Mouse (Mus musculus): ENCODE results near the gene Rab25. TPM values are rescaled to one million over a fixed set of nuclear protein-coding genes. Genes with fewer than 3 reads are reported as not detected.

The Rab25 gene
- polyA plus RNA-seq, 1 experiment from 2014 or later: 0.70 TPM

DNA sequence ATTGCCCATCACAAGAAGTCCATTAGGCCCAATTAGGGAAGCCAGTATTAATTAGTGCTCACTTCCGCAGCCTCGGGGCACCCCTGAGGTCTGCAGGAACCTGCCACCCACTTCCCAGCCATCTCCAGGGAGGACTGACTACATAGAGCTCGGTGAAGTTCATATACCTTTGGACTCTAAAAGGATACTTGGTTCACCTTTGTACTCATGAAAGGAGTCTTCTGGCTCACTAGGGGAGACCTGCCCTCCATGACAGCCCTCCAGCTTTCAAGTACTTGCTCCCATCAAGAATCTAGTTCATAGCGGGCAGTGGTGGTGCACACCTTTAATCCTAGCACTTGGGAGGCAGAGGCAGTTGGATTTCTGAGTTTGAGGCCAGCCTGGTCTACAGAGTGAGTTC is 29.7 kb downstream of the Rab25 start:
- H3K36me3 ChIP-seq: no peaks in the 10 kb centered on the region; the same call in 1 of the 2 replicates
- no peak overlapping the region for H3K4me2 ChIP-seq
- 71% methylated on average over 4 of the region's 4 CpGs for WGBS (ENCODE audit: insufficient replicate concordance)

DNA sequence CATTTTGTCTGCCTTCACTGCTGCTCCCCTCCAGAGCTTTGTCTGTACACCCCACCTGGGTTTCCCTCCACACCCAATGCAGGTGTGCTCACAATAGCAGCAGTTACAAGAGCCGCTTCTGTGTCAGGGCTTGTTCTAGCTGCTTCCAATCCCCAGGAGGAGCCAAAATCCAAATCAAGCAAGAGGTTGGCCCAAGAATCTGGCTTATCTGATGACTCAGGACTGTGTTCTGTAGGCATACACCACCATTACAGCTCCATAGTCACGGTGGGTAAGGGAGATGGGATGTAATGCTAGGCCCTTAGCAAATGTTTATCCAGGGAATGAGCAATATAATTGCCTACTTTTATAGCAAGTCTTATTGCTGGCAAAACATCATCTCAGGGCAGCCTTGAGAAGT is 31.7 kb downstream of the Rab25 start:
- no peak overlapping the region for H3K27ac ChIP-seq
- no peak overlapping the region for H3K4me3 ChIP-seq
- H3K4me2 ChIP-seq: no peak overlapping the region
- peaks cover 35% of the 10 kb centered on the region for H3K4me1 ChIP-seq
- 63% methylated on average over 2 of the region's 2 CpGs for WGBS (ENCODE audit: insufficient replicate concordance)
- no peak overlapping the region for H3K9ac ChIP-seq
- no peaks in the 10 kb centered on the region for H3K9me3 ChIP-seq (replicated peaks)
- peaks cover 27% of the 10 kb centered on the region for H3K27me3 ChIP-seq (replicated peaks)
- no peak for ATAC-seq
- H3K36me3 ChIP-seq: no peaks in the 10 kb centered on the region

More for the DNA sequence above, 29.7 kb downstream of the Rab25 start:
- no peak overlapping the region for H3K9ac ChIP-seq
- no peak for ATAC-seq
- H3K4me1 ChIP-seq: peaks cover 20% of the 10 kb centered on the region
- H3K9me3 ChIP-seq (replicated peaks): no peaks in the 10 kb centered on the region
- no peak overlapping the region for H3K27ac ChIP-seq
- no peak overlapping the region for H3K4me3 ChIP-seq
- peaks cover 20% of the 10 kb centered on the region for H3K27me3 ChIP-seq (replicated peaks)

DNA sequence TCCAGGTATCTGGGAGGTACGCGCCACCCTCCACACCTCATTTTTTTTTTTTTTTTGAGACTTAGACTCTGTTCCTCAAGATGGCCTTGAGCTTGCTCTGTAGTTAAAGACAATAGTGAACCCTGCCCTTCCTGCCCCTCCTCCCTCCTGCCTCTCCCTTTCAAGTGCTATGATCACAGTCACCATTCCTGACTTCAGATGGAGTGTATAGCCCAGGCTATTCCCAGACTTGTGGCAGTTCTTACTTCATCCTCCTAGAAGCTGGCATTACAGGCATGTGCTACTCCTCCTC is 33.1 kb downstream of the Rab25 start:
- no peak overlapping the region for H3K4me3 ChIP-seq
- ATAC-seq: no peak
- H3K36me3 ChIP-seq: no peaks in the 10 kb centered on the region
- H3K4me1 ChIP-seq: peaks cover 47% of the 10 kb centered on the region
- H3K4me2 ChIP-seq: no peak overlapping the region
- H3K27me3 ChIP-seq (replicated peaks): peaks cover 26% of the 10 kb centered on the region
- no peak overlapping the region for H3K27ac ChIP-seq
- no peaks in the 10 kb centered on the region for H3K9me3 ChIP-seq (replicated peaks)
- no peak overlapping the region for H3K9ac ChIP-seq
- 93% methylated on average over 2 of the region's 2 CpGs for WGBS (ENCODE audit: insufficient replicate concordance)

DNA sequence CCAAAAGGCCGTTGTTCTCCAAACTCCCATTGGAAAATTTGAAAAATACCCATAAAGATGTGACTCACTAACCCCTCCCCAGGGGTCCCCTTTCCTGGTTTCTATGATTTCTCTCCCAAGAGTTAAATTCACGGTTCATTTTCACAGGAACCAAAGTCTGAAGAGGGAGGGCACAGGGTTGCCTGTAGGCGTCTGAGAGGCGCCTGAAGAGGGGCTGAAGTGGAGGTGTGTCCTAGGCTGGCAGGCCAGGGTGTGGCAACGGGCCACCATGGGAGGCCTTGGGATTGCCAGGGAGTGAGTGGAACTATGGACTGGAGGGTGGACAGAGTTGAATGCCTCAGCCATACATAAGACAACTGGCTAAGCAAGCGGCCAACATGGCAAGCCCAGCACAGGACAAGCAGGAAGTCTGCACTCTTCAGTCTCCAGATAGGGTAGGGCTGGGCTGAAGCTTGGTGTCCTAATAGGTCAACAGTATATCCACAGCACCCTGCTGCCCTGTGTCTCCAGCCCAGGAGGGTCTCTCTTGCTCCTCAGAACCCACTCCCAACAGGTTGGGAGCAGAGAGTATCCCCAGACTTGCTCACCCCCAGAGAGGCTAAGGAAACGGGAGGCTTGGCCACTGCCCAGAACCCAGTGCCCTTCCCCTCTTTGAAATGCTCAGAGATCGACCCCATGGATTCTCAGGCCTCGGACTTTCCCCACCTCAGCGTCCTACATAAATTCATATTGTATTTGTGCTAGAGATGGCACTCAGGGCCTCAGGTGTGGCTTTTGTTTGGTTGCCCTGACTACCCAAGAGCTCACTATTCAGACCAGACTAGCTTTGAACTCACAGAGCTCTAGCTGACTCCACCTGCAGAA is 33.6 kb downstream of the Rab25 start:
- Histone ChIP-seq H3K4me2 (no peak overlapping the region), H3K4me3 (no peak overlapping the region), H3K4me1 (peaks cover 52% of the 10 kb centered on the region), H3K9me3 (replicated peaks) (no peaks in the 10 kb centered on the region), H3K9ac (no peak overlapping the region), H3K36me3 (no peaks in the 10 kb centered on the region), H3K27me3 (replicated peaks) (peaks cover 23% of the 10 kb centered on the region), H3K27ac (no peak overlapping the region)
- 60% methylated on average over 10 of the region's 10 CpGs for WGBS (ENCODE audit: insufficient replicate concordance)
- no peak for ATAC-seq

DNA sequence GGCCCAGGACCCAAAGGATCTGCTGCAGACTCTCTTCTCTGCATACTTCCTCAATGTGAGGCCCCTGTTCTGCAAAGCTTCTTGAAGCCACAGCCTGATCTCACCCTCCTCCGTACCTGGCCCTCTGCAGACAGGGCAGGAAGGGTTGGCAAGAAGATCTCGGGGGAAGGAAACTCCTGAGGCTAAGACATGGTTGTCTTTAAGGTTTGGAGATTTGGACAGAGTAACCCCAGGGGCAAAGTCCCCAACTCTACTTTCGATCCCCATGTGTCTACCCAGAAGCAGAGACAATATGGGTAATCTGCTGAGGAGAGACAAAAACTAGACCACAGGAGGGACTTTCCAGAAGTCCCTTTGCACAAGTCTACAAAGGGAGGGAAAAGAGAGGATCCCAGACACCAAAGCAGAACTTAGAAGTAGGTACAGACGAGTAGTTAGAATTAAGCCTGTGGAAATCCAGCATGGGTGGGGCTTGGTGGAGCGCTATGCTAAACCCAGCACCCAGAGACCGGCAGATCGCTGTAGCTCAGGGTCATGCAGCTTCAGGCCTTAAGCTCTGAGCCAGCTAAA is 34.5 kb downstream of the Rab25 start:
- 46% methylated on average over 7 of the region's 7 CpGs for WGBS (ENCODE audit: insufficient replicate concordance)
- peaks cover 59% of the 10 kb centered on the region for H3K4me1 ChIP-seq

DNA sequence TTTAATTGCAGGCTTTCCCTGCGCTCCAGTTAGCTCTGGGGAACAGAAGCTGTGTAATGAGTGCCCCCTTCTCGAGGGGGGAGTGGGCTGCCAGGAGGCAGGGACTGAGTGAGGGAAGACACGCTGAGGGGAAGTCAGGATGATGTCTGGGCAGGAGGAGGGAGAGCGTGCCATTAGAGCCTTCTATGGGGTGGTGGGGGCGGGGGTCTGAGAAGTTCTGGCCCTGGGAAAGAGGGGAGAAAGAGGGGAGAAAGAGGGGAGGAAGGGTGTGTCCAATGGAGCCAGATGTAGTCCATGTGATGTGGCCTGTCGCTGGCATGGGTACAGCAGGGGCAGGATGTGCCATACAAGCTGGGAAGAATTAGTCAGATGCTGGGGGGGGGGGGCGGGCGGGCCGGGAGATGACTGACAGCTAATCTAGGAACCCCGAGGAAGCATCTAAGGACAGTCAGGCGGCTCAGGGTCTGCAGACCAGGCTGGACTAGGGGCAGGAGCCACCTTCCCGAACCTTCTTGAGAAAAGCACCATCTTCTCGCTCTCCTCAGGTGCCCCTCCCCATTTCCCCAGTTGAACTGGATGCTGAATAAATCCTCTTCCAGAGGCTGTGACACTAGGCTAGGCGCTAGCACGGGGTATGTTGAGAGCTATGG is 35.1 kb downstream of the Rab25 start:
- ATAC-seq: no peak

More for the DNA sequence above, 34.5 kb downstream of the Rab25 start:
- Histone ChIP-seq H3K4me2 (no peak overlapping the region), H3K9me3 (replicated peaks) (no peaks in the 10 kb centered on the region), H3K36me3 (no peaks in the 10 kb centered on the region), H3K4me3 (no peak overlapping the region), H3K27ac (0 out of 2 replicates have a peak overlapping the region, but pooled peaks have one; percentile 36), H3K27me3 (replicated peaks) (peaks cover 23% of the 10 kb centered on the region), H3K9ac (no peak overlapping the region)
- no peak for ATAC-seq

DNA sequence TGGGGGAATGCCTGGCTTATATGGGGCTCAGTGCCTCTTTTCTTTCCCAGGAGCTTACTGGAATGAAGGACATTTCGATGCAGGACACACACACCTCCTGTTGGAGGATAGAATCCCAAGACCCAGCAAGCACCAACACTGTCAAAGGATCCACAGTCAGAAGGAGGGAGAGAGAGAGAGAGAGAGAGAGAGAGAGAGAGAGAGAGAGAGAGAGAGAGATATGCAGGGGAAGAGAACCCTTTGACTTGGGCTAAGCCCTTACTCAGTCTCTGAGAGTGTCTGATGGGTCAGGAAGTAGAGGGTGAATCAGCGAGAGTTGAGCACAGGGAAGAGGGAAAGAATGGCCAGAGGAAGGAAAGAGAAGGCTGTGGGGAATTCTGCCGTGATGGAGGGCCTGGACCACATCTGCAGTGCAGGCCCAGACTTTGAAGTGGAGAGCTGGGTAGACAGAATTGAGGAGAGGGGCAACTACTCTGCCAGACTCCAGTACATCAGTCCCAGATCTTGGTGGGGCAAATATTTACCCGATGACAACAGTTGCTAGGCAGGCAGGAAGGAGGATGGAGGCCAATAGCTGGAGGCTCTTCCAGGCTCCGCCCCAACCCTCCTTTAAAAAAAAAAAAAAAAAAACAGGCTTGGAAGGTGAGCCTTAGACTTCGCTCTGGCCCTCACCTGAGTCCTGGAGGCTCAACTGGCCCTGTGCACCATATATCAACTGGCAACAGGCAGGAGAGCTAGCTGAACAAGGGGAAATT is 35.8 kb downstream of the Rab25 start:
- no peaks in the 10 kb centered on the region for H3K36me3 ChIP-seq
- H3K4me2 ChIP-seq: no peak overlapping the region
- WGBS (ENCODE audit: insufficient replicate concordance): 44% methylated on average over 6 of the region's 6 CpGs
- no peaks in the 10 kb centered on the region for H3K9me3 ChIP-seq (replicated peaks)
- H3K4me3 ChIP-seq: no peak overlapping the region
- peaks cover 71% of the 10 kb centered on the region for H3K4me1 ChIP-seq
- H3K27ac ChIP-seq: no peak overlapping the region
- H3K9ac ChIP-seq: no peak overlapping the region
- ATAC-seq: no peak
- H3K27me3 ChIP-seq (replicated peaks): peaks cover 20% of the 10 kb centered on the region

More for the DNA sequence above, 35.1 kb downstream of the Rab25 start:
- Histone ChIP-seq H3K9me3 (replicated peaks) (no peaks in the 10 kb centered on the region), H3K4me2 (no peak overlapping the region), H3K4me1 (peaks cover 65% of the 10 kb centered on the region), H3K4me3 (no peak overlapping the region), H3K9ac (no peak overlapping the region), H3K27ac (no peak overlapping the region), H3K36me3 (no peaks in the 10 kb centered on the region), H3K27me3 (replicated peaks) (peaks cover 20% of the 10 kb centered on the region)
- 30% methylated on average over 12 of the region's 15 CpGs for WGBS (ENCODE audit: insufficient replicate concordance)

DNA sequence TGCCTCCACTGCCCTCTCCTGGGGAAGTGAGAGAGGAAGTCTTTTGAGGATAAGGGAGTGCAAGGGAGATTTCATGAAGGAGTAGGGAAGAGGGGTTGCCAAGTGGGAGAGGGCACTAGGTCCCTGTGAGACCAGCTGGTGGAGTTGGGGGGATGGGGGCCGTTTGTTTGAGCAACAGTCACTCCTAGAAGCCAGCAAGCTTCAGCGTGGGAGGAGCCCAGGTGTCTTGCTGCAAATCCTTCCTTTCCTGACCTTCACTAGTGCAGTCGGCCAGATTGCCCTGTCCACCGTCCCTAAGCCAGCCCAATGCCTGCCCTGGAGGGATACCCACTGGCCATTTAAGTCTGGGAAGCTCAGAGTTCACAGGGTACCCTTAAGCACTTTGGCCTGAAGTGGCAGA is 36.5 kb downstream of the Rab25 start:
- no peak for ATAC-seq
- Histone ChIP-seq H3K9me3 (replicated peaks) (no peaks in the 10 kb centered on the region), H3K4me2 (no peak overlapping the region), H3K36me3 (no peaks in the 10 kb centered on the region), H3K27me3 (replicated peaks) (peaks cover 13% of the 10 kb centered on the region), H3K27ac (no peak overlapping the region), H3K4me3 (no peak overlapping the region), H3K4me1 (peaks cover 78% of the 10 kb centered on the region), H3K9ac (no peak overlapping the region)
- 36% methylated on average over 4 of the region's 4 CpGs for WGBS (ENCODE audit: insufficient replicate concordance)

DNA sequence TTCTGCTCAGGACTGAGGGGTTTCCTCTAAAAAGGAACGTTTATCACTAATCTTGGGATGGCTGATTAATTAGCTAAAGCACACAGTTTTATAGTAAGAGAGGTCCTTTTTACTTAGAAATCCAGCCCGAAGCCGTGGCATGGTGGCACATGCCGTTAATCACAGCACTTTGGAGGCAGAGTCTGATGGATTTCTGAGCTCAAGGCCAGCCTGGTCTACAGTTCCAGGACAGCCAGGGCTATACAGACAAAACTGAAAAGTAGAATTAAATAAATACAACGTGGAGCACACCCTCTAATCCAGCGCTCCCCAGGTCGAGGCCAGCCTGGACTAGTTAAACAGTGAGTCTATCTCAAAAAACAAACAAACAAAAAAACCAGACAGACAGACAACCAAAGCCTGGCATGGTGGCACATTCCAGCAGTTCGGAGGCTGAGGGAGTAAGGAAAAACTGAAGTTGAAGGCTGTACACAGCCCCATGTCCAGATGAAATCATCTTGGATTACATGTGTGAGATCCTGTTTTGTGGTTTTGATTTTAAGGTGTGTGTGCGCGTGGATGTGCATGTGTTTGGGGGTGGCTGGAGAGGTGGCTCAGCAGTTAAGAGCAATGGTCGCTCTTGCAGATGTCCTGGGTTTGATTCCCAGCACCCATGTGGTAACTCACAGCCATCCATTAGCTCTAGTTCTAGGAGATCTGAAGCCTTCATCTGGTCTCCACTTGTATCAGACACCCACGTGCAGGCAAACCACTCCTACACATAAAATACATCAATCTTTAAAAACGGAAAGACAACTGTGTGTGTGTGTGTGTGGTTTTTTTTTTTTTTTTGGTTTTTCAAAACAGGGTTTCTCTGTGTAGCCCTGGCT is 37.4 kb downstream of the Rab25 start:
- Histone ChIP-seq H3K27ac (peak overlapping the region; percentile 77), H3K36me3 (no peaks in the 10 kb centered on the region), H3K4me2 (peak overlapping the region; percentile 84), H3K9ac (peak overlapping the region; percentile 70), H3K4me1 (peaks cover 83% of the 10 kb centered on the region), H3K27me3 (replicated peaks) (peaks cover 8% of the 10 kb centered on the region), H3K4me3 (peak overlapping the region; percentile 53), H3K9me3 (replicated peaks) (no peaks in the 10 kb centered on the region)
- WGBS (ENCODE audit: insufficient replicate concordance): 48% methylated on average over 13 of the region's 13 CpGs
- ATAC-seq: no peak

DNA sequence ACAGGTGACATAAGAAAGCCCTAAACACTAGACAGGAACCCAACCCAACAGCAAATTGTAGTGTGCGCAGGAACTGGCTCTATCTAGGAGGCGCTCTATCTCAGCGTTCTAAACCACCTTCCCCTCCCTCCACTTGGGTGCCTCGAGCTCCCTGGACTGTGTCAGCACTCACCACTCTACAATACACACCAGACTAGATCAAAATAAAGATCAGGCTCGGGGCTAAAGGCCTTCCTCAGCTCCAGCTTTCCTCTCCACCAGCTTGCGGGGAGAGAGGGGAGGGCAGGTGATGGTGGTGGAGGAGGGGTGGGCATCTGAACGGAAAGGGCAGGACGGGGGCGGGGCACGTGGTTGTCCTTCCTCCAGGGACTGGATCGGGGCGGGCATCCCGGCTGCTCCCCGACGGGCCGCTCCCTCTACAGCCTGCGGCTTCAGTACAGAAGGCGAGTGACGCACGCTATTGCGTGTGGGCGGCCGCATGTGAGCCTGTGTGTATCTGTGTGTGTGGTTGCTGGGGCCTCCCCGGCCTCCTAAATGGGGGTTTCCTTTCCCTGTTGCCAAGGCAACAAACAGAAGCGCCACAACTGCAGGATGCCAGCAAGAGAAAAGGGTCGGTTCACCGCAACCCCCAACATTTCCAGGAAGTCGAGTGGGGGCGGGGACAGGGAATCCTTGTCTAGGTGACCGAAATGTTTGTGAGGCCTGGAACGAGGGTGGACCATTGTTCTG is 38.2 kb downstream of the Rab25 start, which contains the start of gene Lmna:
Gene Lmna, minus strand, starts transcription at position 265 of the 729 bp plus-strand sequence.
- ATAC-seq: peak; percentile 91
- Histone ChIP-seq H3K9ac (peak within 1 kb of the TSS; percentile 70), H3K4me3 (peak within 1 kb of the TSS; percentile 53), H3K27me3 (replicated peaks) (peaks cover 8% of the 10 kb centered on the region), H3K4me2 (peak within 1 kb of the TSS; percentile 84), H3K9me3 (replicated peaks) (no peaks in the 10 kb centered on the region), H3K27ac (peak within 1 kb of the TSS; percentile 77), H3K36me3 (no peaks in the 10 kb centered on the region), H3K4me1 (peaks cover 88% of the 10 kb centered on the region)
- under 1% methylated on average over 31 of the region's 31 CpGs for WGBS (ENCODE audit: insufficient replicate concordance)
